Mouse (Mus musculus): ENCODE data around the gene Gstm4.
A peak's percentile ranks its signal among the peaks of the same experiment; 100 is the strongest.
"Not testable (repeated sequence)": the region's sequence is repeated elsewhere in the genome, so short reads cannot be mapped to it uniquely, and the experiment has no call there.

Gene Gstm4

DNA sequence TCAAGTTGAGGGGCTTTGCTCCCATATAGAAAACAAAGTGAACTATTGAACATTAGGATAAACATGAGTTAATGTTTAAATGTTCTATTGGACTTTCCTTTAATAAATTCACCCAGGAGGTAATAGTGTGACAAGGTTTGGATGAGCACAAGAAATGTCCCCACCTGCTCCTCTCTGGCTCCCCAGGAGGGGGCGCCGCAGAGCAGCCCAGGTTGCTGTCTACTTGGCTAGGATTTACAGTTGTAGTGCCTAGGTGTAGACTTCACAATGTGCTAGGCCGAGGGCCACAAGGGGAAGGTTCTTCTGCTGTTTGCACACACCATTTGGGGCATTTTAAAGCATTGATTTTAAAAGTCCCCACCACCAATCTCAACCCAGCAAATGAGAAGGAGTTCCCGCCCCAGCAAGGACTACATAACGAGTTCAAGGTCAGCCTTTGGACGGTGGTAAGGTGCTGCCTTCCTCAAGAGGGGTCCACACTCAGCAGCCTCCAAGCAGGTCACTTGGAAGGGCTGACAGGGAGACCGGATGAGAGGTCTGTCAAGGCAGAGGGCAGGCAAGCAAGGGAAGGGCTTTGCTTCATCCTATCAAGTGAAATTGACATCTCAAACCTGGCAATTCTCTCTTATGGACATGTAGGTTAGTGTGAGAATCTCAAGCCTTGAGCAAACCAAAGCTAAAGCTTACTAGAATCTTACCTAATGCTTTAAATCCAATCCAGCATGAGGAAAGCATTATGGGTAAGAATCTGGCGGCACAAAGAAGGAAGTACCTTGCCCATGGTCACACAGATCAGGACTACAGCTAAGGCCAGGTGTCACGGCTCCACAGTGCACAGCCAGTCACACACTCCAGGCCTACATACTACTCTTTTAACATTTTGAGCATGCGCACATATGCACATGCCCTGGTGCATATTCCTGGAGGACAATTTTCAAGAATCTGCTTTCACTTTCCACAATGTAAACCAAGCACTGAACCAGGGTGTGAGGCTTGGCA lies 25.9 kb upstream of the Gstm4 start:
- DNase-seq (ENCODE audit: low read depth, low spot score) = peak; percentile 41

DNA sequence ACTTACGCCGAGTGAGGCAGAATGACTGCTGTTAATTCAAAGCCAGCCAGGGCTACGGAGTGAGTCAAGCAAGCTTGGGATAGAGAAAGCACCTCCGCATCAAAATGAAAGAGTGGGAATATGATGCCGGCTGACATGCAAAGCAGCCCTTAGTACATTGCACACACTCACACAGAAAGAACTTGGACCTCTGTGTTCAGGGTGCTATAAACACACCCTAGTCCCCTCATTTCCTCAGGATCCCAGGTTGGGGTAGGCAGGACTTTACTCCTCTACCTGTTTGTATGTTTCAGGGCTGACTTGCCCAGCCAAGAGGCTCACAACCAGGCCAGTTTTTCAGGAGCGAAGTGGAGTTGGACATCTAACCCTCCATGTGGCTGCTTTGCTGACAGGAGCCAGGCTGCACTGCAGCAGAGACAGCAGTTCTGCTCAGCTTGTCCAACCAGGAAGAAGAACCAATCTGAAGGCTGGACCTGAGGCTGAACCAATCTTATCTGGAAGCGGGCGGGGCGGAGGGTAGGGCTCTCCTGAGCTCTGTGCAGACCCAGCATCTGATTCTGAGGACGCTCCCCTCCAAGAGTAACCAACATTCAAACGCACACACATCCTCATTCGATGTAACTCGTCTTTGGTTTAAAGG lies 24.7 kb upstream of the Gstm4 start:
- no peak for DNase-seq (ENCODE audit: low read depth, low spot score)

DNA sequence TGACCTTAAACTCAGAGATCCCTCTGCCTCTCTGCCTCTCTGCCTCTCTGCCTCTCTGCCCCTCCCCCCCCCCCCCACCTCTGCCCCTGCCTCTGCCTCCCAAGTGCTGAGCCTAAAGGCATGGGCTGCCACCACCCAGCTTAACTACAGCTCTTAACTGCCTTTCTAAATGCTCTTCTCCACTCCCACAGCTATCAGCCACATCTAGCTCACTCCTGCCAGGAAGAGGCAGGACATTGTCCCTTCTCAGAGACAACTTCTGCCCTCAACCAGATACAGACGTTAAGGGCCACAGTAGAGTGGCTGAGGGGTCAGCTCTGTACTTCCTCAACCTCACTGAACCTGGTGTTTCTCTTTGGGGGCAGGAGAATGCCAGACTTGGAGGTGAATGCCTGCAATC lies 24.1 kb upstream of the Gstm4 start:
- no peak for DNase-seq (ENCODE audit: low read depth, low spot score)

- no peak for DNase-seq (ENCODE audit: low read depth, low spot score)
Measured at GRCm38 (mm10) chr3:108067370-108067934, 22.8 kb upstream of the Gstm4 start.

DNA sequence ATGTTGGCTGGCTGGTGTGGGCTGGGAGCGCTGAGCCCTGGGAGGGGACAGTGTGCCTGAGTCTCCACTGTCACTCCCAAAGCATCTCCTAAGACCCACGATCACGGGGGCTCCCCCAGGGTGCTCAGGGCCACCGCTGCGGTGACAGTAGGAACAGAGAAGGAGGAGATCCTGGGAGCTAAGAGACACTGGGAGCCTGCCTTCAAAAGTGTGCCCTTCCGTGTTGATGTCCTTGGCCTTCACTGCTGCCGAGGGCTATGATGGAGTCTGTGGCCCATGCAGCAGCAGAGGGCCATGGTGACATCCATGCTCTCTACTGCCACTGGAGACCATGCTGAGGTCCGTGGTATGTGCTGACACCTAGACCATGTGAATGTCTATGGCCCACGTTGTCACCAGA lies 20.9 kb upstream of the Gstm4 start:
- DNase-seq (ENCODE audit: low read depth, low spot score) = no peak

- no peak for DNase-seq (ENCODE audit: low read depth, low spot score)
Measured at GRCm38 (mm10) chr3:108064672-108065071, 20.0 kb upstream of the Gstm4 start.

DNA sequence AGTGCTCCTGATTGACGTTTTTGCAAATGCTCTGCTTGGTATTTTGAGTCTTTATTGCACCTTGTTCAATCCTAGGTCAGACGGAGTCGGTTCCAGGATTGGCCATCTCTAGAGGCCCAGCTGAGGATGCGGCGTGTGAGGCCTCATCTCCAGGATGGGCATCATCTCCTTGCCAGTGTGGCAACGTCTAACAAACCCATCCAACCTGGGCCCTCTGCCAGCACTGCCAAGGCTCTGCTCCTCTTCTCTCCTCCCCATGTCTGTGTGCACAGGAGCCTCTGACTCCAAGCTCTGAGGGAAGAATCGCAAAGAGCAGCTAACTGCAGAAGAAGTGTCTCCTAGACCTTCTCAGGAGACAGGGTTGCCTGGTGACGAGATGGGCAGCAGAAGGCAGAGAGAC lies 18.0 kb upstream of the Gstm4 start:
- DNase-seq (ENCODE audit: low read depth, low spot score) = no peak

GRCm38 (mm10) chr3:108061420-108061819 lies 16.7 kb upstream of the Gstm4 start:
- peak; percentile 77 for DNase-seq (ENCODE audit: low read depth, low spot score)

DNA sequence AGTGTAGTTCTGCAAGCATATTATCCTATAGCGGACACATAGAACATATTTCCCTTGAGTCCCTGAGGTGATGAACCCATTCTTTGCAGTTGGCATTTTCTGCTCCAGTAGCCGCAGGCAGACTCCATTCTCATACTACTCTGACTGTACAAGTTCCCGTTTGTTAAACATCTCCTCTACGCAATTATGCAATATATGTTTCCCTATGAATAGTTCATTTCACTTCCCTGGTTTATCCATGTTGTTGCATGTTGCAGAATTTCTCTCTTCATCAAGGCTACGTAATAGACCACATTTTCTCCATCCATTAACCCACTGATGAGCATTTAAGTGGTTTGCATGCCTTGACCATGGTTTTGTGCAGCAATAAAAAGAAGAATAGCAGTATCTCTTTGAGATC lies 5.8 kb upstream of the Gstm4 start:
- DNase-seq (ENCODE audit: low read depth, low spot score) = no peak

- no peak for DNase-seq (ENCODE audit: low read depth, low spot score)
Measured at GRCm38 (mm10) chr3:108048306-108048705, 3.6 kb upstream of the Gstm4 start.

DNA sequence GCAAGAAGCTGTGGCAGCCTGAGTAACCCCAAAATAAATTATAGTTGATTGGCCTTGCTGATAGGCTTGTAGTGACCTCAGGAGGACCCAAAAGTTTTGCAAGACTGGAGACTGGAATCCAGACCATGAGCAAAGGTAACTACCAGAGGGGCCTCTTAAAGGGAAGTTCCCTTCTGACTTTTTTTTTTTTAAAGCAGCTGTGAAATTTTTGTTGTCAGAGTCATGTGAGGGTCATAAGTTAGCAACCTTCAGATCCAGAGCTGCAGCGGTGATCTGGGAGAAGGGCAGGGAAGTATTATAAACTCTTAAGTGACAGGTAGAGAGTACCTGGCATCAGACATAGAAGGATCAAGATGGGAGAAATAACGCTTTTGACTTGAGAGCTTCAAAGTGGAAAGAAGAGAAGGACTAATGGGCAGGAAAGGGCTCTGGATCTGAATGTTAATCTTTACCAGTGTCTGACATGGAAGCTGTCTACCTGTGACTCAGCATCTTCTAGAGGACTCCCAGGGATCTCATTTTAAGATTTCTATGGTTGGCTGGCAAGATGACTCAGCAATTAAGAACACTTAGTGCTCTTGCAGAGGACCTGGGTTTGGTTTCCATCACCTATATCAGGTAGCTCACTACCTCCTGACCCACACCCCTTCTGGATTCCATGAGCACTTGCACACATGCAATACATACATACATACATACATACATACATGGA lies 2.4 kb upstream of the Gstm4 start:
- DNase-seq (ENCODE audit: low read depth, low spot score) = no peak

- DNase-seq (ENCODE audit: low read depth, low spot score) = no peak
Measured at GRCm38 (mm10) chr3:108033156-108033555, 11.5 kb downstream of the Gstm4 start.

DNA sequence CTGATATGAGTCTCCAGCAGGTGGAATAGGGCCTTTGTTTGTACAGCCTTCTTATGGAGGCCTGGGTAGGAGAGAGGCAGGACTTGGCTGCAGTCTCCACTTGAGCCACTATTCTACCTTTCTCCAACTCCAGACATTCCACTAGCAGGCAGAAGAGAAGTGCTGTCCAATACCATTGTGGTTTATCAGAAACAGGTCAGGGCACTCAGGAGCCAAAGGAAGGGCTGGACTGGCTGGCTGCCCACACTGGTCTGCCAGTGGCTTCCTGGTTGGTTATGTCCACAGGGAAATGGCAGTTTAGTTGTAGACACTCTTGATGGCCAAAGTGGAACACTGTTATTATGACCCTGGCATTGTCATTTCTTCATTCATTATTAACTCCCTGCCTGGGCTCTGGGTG lies 12.6 kb downstream of the Gstm4 start:
- DNase-seq (ENCODE audit: low read depth, low spot score) = no peak

DNA sequence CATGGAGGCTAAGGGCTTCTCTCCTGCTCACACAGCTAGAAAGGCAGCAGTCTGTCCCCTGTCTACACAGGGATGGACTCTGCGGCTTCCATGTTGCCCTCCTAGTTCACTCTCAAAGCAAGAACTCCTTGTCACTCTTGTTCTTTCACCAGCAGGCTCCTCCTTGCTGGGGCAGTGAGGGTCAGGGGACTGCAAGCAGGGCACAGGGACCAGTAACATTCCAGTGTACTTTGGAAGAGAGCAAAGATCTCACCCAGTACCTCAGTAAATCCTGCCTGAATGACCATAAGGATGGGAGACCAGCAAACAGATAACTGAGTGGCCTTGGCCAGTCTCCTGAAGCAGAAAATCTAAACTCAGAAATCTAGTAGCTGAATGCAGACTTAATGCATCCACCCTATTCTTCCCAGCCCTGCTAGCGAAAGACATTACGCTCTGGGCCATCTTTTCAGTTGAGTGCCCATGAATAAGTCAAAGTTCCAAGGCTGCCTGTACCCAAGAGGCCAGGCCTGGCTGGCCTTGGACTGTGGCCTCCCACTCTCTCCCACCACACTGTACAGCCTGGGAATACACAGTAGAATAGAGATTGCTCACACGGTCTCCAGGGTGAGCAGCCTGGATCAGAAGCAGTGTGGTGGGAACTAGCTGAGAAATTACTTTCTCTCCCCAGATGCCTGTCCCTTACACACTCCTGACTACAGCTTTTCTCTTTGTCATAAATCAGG lies 15.9 kb downstream of the Gstm4 start:
- DNase-seq (ENCODE audit: low read depth, low spot score) = no peak

DNA sequence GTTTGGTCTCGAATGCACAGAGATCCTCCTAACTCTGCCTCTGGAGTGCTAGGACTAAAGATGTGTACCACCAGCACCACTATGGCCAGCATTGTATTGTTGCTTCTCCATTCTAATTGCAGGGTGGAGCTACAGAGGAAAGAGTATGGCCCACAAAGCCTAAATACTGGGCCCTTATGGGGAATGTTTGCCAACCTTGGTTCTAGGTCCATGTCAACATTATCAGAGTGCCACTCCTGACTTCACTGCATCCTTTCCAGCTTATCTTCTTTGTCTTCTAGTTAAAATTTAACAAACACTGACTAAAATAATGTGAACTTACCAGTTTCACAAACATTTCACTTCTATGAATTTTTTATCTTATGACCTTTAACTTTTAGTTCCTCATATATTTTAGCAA lies 18.1 kb downstream of the Gstm4 start:
- no peak for DNase-seq (ENCODE audit: low read depth, low spot score)

DNA sequence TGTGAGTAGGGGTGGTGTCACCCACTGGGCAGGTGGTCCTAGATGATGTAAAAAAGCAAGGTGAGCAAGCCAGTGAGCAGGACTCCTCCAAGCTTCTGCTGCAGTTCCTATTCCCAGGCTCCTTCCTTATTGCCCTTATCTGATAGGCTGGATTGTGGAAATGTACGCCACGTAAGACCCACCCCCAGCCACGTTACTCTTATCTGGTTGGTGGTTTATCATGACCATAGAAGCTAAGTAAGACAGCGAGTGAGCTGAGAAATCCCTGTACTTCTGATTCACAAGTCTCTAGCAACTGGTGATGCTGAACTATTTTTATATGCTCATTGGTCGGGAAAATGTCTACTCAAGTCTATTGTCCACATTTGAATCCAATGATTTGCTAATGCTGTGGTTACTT lies 18.6 kb downstream of the Gstm4 start:
- no peak for DNase-seq (ENCODE audit: low read depth, low spot score)

DNA sequence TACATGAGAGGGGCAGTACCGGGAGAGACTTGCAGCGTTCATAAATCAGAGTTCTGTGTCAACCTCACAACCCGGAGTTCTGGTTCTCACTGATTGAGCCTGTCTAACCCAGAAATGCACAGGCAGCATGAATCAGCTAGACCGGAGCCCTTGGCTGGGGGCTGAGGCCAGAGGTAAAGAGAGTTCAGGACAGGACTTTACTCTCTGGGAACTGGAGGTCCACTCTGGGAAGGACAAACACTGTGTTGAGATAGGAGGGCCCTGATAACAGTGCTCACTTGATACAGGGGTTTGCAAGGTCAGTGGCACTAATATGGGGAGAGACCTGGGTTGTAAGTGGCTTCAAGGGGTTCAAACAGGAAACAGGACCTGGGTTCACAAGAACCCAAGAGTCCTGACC lies 19.4 kb downstream of the Gstm4 start:
- no peak for DNase-seq (ENCODE audit: low read depth, low spot score)

- DNase-seq (ENCODE audit: low read depth, low spot score) = no peak
Measured at GRCm38 (mm10) chr3:108022650-108023049, 22.0 kb downstream of the Gstm4 start.

DNA sequence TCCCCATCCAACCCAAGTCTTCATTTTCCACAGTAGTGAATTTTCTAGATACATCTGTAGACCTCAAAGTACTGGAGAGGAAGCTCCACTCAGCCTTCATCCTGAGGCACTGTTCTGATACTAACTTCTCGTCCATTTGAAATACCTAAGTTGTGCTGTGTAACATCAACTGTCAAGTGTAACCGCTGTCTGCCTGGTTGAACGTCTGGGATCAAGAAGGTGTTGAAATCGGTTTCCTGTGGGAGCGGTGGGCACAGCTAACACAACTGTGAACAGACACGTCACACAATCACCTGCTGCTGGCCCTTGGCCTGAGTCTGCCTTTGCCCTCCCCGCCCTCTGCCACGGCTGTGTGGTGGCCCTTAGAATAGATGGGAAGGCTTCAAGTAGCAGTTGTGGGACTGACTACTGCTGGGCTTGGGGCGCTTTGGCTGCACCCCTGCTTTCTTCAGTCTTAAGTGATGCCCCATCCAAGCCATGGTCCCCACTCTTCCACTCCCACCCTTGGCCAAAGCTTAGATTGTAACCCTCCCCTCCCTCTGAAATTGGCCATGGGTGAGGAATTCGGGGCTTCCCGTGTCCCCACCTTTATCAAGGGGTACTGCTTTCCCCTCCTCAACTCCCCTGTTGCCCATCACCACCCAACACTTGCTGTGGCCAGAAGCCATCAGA lies 24.2 kb downstream of the Gstm4 start:
- DNase-seq (ENCODE audit: low read depth, low spot score) = not testable (repeated sequence)

DNA sequence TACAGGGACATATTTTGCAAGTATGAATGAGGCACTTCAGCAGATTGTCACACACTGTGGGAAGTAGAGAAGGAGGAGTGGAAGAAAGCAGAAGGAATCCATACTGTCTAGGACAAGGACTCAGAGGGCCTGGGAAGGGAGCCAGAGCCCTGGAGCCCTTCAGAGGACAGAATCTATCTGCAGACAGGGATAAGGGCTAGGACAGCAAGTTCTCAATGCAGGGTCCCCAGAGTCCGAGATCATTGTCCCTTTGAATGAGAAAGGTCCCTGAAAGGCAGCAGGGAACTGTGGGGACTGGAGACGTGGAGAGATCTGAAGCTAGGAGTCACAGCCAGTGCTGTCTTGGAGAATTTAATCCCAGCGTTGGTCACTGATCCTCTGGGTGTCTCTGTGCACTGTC lies 25.5 kb downstream of the Gstm4 start:
- not testable (repeated sequence) for DNase-seq (ENCODE audit: low read depth, low spot score)
